Mouse (Mus musculus): ENCODE measurements around the gene Hoxa2. TPM values are rescaled to one million over a fixed set of nuclear protein-coding genes. Genes with fewer than 3 reads are reported as not detected.

The Hoxa2 gene
- total RNA-seq (2022), result 1 to 10 TPM in 3 of 4 experiments, under 1 TPM in 1; 0.80 to 3.4 (median 2.6) TPM

- DNase-seq, result no peak
Measured at GRCm38 (mm10) chr6:52164626-52165440, at the start of gene Hoxa2. TSS of gene Hoxa2 (minus strand) at chr6:52164831.

- DNase-seq, result no peak
Measured at GRCm38 (mm10) chr6:52214271-52214670, 49.6 kb upstream of the Hoxa2 start.

DNA sequence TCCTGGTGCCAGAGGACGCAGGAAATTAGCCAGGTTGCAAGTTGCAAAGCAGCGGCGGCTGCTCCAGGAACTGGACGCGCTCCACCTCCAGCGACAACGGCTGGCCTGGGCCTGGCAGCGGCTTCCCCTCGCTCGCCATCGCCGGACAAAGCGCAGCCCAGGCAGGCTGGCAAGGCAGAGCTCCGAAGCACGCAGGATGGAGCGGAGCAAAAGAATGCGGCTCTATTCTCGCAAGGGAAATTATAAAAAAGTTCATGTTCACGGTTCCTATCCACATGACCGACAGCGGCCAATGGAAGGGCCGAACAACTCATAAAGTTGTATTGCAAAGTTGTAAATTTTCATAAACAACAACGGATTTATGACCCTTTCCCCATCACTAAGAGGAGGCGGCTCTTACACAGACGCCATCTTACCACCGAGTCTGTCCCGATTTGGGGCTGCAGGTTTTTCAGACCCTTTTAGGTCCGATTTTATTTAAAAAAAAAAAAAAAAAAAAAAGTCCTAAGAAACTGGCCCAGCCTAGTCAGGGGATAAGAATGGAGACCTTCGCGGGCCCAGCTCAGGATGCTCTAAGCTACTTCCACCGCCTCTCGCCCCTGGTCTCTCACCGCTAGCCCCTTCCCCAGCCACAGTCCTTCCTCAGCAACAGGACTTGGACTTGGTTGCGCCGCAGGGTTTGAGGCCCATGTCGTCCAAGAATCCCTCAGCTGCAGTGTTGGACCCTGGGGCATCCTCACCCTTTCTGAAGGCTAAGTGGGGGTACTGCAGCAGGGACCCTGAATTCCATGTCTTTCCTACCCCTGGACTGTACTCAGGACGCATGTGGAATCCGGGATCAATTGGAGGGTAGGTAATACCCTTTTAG is 48.7 kb upstream of the Hoxa2 start, which contains the start of the genes Hoxa3 and Gm28308:
Hoxa3 (minus strand) TSS at position 218 of the 868 bp plus-strand sequence.
Gm28308 (minus strand) TSS at position 221 of the 868 bp plus-strand sequence.
- no peak for DNase-seq

DNA sequence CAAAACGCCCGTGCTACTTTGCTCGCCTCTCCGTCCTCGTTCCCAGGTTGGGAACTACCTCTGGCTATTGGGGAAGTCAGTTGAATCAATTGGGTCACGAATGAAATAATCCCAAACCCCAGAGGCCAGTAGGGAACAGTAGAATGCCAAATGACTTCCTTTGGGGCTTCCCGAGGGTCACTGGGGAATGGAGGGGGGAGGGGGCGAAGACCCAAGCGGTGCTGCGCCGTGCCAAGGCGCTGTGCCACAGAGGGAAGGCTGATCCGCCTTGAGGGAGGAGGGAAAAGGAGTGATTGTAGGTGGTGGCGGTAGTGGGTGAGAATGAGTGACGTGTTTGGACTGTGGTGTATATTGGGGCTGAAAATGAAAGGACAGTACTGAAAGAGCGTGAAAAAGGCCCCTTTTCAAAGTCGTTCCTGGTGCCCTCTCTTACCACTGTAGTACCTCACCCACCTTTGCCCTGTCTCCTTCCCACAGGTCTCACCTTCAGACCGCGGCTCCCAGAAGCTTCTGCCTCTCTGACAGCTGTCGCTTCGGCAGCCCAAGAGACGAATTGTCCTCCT is 48.0 kb upstream of the Hoxa2 start:
- DNase-seq, result no peak

DNA sequence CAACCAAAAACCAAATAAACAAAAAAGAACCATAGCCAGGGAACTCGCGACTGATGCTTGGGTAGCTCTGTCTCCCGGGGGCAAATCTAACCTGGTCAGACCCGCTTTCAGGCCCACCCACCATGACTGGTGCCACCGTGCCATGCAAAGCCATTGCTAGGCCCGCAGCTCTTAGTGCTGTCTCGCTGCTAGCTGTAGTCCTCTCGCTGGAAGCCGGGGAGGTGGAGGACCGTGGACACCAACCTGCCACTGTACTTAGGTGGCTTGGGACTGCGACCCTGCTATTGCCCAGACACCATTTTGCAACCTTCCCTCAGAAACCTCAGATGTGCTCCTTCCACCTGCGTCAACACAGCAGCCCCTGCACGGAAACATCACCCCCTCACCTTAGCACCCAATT is 47.3 kb upstream of the Hoxa2 start:
- DNase-seq, result no peak

- no peak for DNase-seq
Measured at GRCm38 (mm10) chr6:52211170-52211935, 46.7 kb upstream of the Hoxa2 start.

DNA sequence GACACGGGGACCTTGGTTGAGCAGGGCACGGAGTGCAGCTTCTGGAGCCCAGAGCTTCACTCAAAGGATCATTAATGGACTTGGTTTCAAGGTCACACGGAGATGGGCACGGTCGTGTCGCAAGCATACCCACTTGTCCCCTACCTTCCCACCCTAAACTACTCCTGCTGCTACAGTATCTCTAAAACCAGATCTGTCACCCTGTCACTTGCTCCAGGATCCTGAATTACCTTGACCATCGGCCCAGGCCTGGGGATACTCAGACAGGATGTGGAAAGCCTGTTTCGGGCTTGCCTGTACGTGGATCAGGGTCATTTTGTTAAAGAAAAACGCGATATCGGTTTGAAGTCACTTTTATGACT is 45.0 kb upstream of the Hoxa2 start:
- DNase-seq, result no peak

GRCm38 (mm10) chr6:52208868-52209684 is 44.4 kb upstream of the Hoxa2 start:
- no peak for DNase-seq

- DNase-seq, result no peak
Measured at GRCm38 (mm10) chr6:52208072-52208867, 43.6 kb upstream of the Hoxa2 start, which contains the start of gene Hoxa6. TSS of gene Hoxa6 (minus strand) at chr6:52208722.

- no peak for DNase-seq
Measured at GRCm38 (mm10) chr6:52207684-52207976, 43.0 kb upstream of the Hoxa2 start.

GRCm38 (mm10) chr6:52206882-52207683 is 42.5 kb upstream of the Hoxa2 start:
- no peak for DNase-seq

DNA sequence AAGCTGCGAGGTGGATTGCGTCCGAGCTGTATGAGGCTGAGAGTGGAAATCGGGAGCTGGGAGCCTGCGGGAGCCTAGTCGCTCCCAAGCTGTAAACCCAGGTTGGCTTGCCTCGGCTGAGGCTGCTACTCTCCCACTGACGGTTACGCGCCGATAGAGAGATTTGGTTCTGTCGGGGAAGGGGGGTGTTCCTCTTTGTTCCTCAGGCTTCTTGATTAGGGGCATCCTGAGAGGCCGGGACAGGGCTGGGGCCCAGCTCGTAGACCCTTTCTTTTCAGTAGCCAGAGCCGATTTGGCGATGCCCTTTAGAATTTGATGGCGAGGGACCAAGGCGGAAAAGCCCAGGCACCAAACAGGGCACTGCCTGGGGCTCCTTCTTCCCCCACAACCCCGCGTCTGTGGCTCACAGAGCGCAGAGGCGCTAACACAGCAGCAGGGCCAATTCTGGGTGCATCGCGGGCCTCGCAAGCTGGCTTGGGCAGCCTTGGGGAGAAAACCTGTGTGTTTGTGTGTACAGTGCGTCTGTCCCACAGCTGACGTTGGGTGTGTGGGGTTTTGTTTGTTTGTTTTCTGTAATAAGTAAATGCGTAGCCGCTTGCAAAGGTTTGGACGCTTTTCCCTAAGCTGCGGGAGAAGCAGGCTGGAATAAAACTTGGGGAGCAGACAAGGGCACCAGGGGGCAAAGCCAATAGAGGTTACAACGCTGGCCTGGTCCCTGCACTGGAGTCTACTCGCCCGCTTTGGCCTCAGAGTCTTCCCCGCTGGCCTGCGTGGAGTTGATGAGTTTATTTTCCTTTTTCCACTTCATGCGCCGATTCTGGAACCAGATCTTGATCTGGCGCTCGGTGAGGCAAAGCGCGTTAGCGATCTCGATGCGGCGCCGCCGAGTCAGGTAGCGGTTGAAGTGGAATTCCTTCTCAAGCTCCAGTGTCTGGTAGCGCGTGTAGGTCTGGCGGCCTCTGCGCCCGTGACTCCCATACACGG is 41.3 kb upstream of the Hoxa2 start:
- DNase-seq, result no peak

DNA sequence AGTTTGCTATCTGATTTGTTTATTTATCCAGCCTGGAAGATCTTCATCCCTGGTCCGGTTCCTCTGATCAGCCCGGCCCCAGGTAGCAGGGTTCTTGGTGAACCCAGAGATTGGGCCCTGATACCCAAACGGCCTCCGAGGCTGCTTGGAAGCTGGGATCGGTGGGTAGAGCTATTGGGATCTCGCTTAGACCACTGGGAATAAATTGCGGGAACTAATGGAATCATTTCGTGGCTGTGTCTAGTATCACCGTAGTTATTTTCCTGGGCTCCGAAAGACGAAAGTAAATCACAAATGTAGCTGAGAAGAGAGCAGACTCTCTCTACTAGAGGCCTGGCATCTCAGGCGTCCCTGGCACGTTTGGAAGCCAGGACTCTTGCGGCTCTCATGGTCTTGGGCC is 40.6 kb upstream of the Hoxa2 start:
- DNase-seq, result no peak

DNA sequence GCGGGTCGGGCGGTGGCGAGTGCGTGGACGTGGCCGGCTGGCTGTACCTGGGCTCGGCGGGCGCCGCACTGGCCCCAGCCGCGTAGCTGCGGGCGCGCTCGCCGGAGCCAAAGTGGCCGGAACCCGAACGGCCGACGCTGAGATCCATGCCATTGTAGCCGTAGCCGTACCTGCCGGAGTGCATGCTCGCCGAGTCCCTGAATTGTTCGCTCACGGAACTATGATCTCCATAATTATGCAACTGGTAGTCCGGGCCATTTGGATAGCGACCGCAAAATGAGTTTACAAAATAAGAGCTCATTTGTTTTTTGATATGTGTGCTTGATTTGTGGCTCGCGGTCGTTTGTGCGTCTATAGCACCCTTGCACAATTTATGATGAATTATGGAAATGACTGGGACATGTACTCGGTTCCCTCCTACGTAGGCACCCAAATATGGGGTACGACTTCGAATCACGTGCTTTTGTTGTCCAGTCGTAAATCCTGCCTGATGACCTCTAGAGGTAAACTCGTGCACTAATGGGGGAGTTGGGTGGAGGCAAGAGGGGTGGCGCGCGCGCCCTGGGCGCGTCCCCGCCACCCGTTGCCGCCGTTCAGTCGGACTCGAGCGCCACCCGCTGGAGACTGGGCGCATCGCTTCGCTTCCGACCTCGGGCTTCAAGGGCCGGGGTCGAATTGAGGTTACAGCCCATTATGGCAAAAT is 39.6 kb upstream of the Hoxa2 start, which contains the start of gene Hoxa5:
Hoxa5 (minus strand) TSS at position 538 of the 703 bp plus-strand sequence.
- peak; percentile 85 for DNase-seq

GRCm38 (mm10) chr6:52203371-52204049 is 38.9 kb upstream of the Hoxa2 start:
- no peak for DNase-seq

- DNase-seq, result no peak
Measured at GRCm38 (mm10) chr6:52203121-52203370, 38.4 kb upstream of the Hoxa2 start.

GRCm38 (mm10) chr6:52202362-52203120 is 37.9 kb upstream of the Hoxa2 start:
- DNase-seq, result no peak

Data from adrenal gland, adult 8-10 months (tissue).